Mouse (Mus musculus) neural tube, embryonic 11.5 days (tissue): ENCODE data around the gene Wnt1. TPM values are rescaled to one million over a fixed set of nuclear protein-coding genes. Genes with fewer than 3 reads are reported as not detected.

ENCODE experiments used
- polyA plus RNA-seq: library from polyadenylated mRNA; unstranded; fragments of >200 nt; fragmentation: Nextera tagmentation; extraction: Ambion mirVana; gene quantifications from 2 replicates; pipeline ENCODE4 v1.2.1, GENCODE M21; 2014

Gene Wnt1
- polyA plus RNA-seq, 1 experiment from 2014 or later, result 12.9 TPM

Other genes with a start within 250 kb of the Wnt1 start
- 62.2 and 65.6 TPM in 2 replicates for gene Ccnt1, start 218.9 kb upstream of the Wnt1 start, polyA plus RNA-seq
- gene 4930415O20Rik, start 218.9 kb upstream of the Wnt1 start, polyA plus RNA-seq, result not detected in 2 replicates
- gene Adcy6, start 179.8 kb upstream of the Wnt1 start, polyA plus RNA-seq, result 11.4 and 12.7 TPM in 2 replicates
- gene Cacnb3, start 159.0 kb upstream of the Wnt1 start, polyA plus RNA-seq, result 57.4 and 58.4 TPM in 2 replicates
- 19.5 and 24.1 TPM in 2 replicates for gene Ddx23, start 127.0 kb upstream of the Wnt1 start, polyA plus RNA-seq
- 5.2 and 5.3 TPM in 2 replicates for gene Rnd1, start 112.4 kb upstream of the Wnt1 start, polyA plus RNA-seq
- gene Ccdc65, start 81.7 kb upstream of the Wnt1 start, polyA plus RNA-seq, result 0.70 and 0.96 TPM in 2 replicates
- 12.1 and 12.6 TPM in 2 replicates for gene Fkbp11, start 61.7 kb upstream of the Wnt1 start, polyA plus RNA-seq
- gene Arf3, start 26.6 kb upstream of the Wnt1 start, polyA plus RNA-seq, result 42.0 and 44.0 TPM in 2 replicates
- 0.51 and 0.95 TPM in 2 replicates for gene Wnt10b, start 11.7 kb upstream of the Wnt1 start, polyA plus RNA-seq
- gene Ddn, start 19.6 kb downstream of the Wnt1 start, polyA plus RNA-seq, result 0.48 and 0.78 TPM in 2 replicates
- gene Prkag1, start 41.7 kb downstream of the Wnt1 start, polyA plus RNA-seq, result 73.1 and 74.0 TPM in 2 replicates
- 14.7 and 16.3 TPM in 2 replicates for gene Kmt2d, start 81.3 kb downstream of the Wnt1 start, polyA plus RNA-seq
- 18.9 and 19.8 TPM in 2 replicates for gene Rhebl1, start 104.7 kb downstream of the Wnt1 start, polyA plus RNA-seq
- 0.44 and 2.3 TPM in 2 replicates for gene Dhh, start 108.7 kb downstream of the Wnt1 start, polyA plus RNA-seq
- gene Lmbr1l, start 128.4 kb downstream of the Wnt1 start, polyA plus RNA-seq, result 7.1 and 8.9 TPM in 2 replicates
- gene Tuba1b, start 144.7 kb downstream of the Wnt1 start, polyA plus RNA-seq, result 1,967 and 2,051 TPM in 2 replicates
- not detected in 2 replicates for gene Gm49450, start 163.7 kb downstream of the Wnt1 start, polyA plus RNA-seq
- 8,277 and 8,733 TPM in 2 replicates for gene Tuba1a, start 163.8 kb downstream of the Wnt1 start, polyA plus RNA-seq
- 109 and 112 TPM in 2 replicates for gene Tuba1c, start 240.0 kb downstream of the Wnt1 start, polyA plus RNA-seq